Mouse (Mus musculus) Muller cell, postnatal 12 days (primary cell): ENCODE measurements around the gene Gm10334.
"Not testable (repeated sequence)": the region's sequence is repeated elsewhere in the genome, so short reads cannot be mapped to it uniquely, and the experiment has no call there.

Experiments used
- DNase-seq: peaks from one replicate; pipeline ENCODE4 v3.0.0-alpha.2; 2015; ENCODE audit errors: inconsistent ontology term

The Gm10334 gene

DNA sequence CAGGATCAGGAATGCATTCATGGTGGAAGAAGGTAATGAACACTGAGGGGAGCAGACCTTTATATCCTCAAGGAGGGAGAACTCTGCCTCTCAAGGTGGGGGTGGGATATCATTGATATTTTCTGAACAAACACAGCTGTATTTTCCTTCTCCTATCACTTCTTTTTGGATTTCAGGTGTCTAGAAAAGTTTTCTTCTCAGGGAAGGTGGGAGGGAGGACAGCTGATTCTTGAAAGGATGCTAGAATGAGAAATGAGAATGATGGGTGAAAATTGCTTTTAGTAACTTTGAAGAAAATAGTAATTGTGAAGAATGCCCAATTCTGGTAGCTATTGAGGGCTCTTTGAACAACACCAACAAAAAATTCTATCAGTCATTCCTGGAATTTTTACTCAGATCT, at the start of gene Gm10334:
Gene Gm10334 (minus strand): TSS at position 101 of the 400 bp plus-strand sequence.
- not testable (repeated sequence) for DNase-seq

DNA sequence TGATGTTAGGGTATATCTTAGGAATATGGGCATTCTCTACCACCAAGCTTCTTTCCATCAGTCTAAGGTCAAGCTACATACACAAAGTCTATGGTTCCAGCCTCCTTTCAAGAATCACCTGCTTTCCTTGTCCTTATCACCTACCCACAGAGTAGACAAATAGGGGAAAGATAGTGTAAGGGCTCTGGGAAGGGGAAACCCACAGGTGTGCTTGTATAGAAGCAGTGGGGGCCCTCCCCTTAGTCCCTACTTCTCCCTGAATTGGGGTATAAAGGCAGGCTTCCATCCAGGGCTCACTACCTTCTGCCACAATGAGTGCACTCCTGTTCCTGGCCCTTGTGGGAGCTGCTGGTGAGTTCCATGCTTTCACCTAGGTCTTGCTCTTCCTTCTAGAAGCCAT, 12.7 kb upstream of the Gm10334 start, which contains the start of gene Prss1:
Gene Prss1 (plus strand): TSS at position 301 of the 400 bp plus-strand sequence.
- DNase-seq: not testable (repeated sequence)

DNA sequence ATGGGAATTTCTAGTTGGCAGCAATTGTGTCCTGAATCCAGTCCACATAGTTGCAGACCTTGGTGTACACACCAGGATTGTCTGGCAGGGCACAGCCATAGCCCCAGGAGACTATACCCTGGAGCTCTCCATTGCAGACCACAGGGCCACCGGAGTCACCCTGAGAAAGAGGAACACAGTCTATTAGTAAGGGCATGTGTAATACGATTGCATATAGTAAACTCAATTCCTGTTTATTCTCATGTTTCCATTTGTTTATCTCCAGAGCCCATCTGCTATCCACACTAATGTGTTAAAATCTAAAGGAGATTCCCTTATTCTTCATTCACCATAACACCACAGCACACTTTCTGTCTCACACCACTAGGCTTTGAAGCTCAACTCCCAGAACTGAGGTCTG, 3.7 kb downstream of the Gm10334 start:
- DNase-seq: not testable (repeated sequence)
